Mouse (Mus musculus): ENCODE results near the gene Olfr58.
"Not testable (repeated sequence)": the region's sequence is repeated elsewhere in the genome, so short reads cannot be mapped to it uniquely, and the experiment has no call there.

The Olfr58 gene

DNA sequence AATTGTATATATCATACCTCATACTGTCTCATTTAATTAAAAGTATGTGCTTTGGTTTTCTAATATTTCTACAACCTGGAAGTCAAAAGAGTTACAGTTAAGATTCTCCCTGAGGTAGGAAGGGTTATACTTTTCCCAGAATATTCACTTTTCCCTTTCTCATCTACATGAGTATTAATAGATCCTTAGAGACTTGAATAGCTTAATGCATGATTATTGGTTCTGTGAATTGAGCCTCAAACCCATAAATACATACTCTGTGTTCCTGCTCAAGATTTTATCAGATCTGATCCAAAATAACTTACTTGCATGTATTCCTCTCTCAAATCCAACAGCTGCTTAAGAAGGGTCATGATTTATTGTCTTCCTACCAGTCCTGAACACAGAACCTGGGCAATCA, at the start of gene Olfr58:
Gene Olfr58, plus strand, starts transcription at position 301 of the 400 bp plus-strand sequence.
- DNase-seq, result no peak

DNA sequence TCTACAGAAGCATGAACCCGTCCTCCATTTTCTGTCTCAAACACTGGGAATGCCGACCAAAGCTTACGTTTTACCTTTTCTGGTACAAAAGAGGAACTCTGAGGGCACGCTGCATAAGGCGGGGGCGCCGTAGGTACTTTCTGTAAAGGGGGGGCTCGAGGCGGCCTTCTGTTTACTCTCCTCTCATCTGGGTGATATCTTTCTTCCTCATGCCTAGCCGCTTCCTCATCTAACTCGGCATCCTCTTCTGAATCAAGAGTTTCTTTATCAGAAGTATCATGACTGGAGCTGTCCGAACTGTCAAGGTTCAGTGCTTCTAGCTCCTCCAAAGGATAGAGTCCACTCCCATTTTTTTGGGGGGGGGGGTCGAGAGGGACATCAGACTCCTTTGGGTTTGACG, 10.9 kb upstream of the Olfr58 start:
- no peak for DNase-seq

DNA sequence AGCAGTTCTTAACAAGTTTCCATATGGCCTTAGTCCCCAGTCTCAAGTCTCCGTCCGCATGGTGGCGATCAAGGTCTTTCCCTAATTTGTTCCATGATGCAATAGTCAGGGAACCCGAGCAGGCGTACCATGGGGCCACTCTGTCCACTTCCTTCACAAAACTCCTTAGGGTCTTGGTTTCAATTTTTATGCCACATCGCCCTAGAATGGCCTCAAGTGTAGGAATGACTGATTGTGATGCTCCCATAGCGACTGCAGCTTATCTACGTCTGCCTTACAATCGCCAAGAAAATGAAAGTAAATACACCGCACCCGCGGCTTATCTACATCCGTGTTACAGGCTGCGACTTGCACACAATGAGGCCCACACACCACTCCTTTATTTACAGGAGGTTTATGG, 10.4 kb upstream of the Olfr58 start:
- DNase-seq, result no peak

DNA sequence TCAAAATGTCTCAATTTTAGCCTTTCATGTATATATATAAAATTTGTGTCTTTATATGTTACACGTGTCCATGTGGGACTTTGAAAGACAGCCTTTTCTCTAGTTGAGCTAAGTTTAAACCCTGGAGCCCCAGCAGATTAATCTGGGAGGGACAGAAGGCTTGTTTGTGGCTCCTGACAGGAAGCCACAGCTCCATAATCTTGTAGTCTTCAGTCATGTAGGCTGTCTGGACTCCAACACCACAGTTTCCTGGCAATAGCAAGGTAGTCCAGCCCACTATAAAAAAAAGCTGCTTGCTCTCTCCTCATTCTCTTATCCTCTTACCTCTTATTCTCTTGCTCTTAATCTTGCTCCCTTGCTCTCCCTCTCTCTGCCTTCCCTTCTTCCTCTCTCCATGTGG, 22.9 kb downstream of the Olfr58 start:
- DNase-seq, result no peak

DNA sequence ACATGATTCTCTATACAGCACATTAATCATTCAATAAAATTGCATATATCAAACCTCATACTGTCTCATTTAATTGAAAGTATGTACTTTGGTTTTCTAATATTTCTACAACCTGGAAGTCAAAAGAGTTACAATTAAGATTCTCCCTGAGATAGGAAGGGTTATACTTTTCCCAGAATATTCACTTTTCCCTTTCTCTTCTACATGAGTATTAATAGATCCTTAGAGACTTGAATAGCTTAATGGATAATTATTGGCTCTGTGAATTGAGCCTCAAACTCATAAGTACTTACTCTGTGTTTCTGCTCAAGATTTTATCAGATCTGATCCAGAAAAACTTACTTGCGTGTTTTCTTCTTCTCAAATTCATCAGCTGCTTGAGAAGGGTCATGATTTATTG, 24.5 kb downstream of the Olfr58 start, which contains the start of gene Olfr859:
Gene Olfr859, plus strand, starts transcription at position 301 of the 400 bp plus-strand sequence.
- DNase-seq, result not testable (repeated sequence)
